Mouse (Mus musculus) CH12.LX (cell line): ENCODE measurements around the gene Aplp1.

Experiments used
- CHD1 ChIP-seq: IDR thresholded peaks from 2 replicates; pipeline ENCODE4 v1.6.1; 2012; ENCODE audit warnings: low read depth, low read length, improper control_type of control experiment, inconsistent platforms
- CHD2 ChIP-seq: IDR thresholded peaks from 2 replicates; pipeline ENCODE4 v1.6.1; 2011; ENCODE audit warnings: low read length, improper control_type of control experiment
- CTCF ChIP-seq, 2 experiments: IDR thresholded peaks in 1 of 2; conservative IDR thresholded peaks in 1 of 2; 2 replicates each; pipeline ENCODE4 v1.5.1; 2011 to 2012; ENCODE audit warnings: low read depth in 2 of 2, low read length in 2 of 2, improper control_type of control experiment in 1 of 2, inconsistent platforms in 1 of 2, mild to moderate bottlenecking in 1 of 2, moderate library complexity in 1 of 2
- JUN ChIP-seq: IDR thresholded peaks from 2 replicates; pipeline ENCODE4 v1.6.1; 2011; ENCODE audit warnings: low read depth, mild to moderate bottlenecking, low read length, improper control_type of control experiment, moderate library complexity; ENCODE audit not compliant: insufficient read depth
- KAT2A ChIP-seq: IDR thresholded peaks from 2 replicates; pipeline ENCODE4 v1.6.1; 2012; ENCODE audit warnings: low read length, improper control_type of control experiment, inconsistent platforms; ENCODE audit not compliant: insufficient replicate concordance
- MAFK ChIP-seq: IDR thresholded peaks from 2 replicates; pipeline ENCODE4 v1.6.1; 2011; ENCODE audit warnings: low read length, improper control_type of control experiment; ENCODE audit not compliant: insufficient replicate concordance
- MAX ChIP-seq: IDR thresholded peaks from 2 replicates; pipeline ENCODE4 v1.6.1; 2011; ENCODE audit warnings: low read length, improper control_type of control experiment
- NELFE ChIP-seq: IDR thresholded peaks from 2 replicates; pipeline ENCODE4 v1.6.1; 2011; ENCODE audit warnings: low read depth, low read length, improper control_type of control experiment
- PAX5 ChIP-seq: IDR thresholded peaks from 2 replicates; pipeline ENCODE4 v1.6.1; 2012; ENCODE audit warnings: low read length, inconsistent platforms, mixed read lengths
- POLR2A ChIP-seq: IDR thresholded peaks from 2 replicates; pipeline ENCODE4 v1.6.1; 2011; ENCODE audit warnings: low read depth, mild to moderate bottlenecking, improper control_type of control experiment, low read length
- POLR2AphosphoS2 ChIP-seq: IDR thresholded peaks from 2 replicates; pipeline ENCODE4 v1.6.1; 2011; ENCODE audit warnings: low read depth, low read length, improper control_type of control experiment
- RCOR1 ChIP-seq: conservative IDR thresholded peaks from 2 replicates; pipeline ENCODE4 v1.6.1; 2012; ENCODE audit warnings: low read depth, mild to moderate bottlenecking, inconsistent platforms, low read length, improper control_type of control experiment
- TBP ChIP-seq: conservative IDR thresholded peaks from 2 replicates; pipeline ENCODE4 v1.6.1; 2011; ENCODE audit warnings: low read depth, low read length, improper control_type of control experiment
- USF1 ChIP-seq: IDR thresholded peaks from 2 replicates; pipeline ENCODE4 v1.6.1; 2014; ENCODE audit warnings: low read depth, mild to moderate bottlenecking, inconsistent platforms, low read length, improper control_type of control experiment

- TF ChIP-seq CTCF (conservative IDR thresholded peaks at IDR 0.05 in 1 of 2, IDR thresholded peaks at IDR 0.05 in 1 of 2; ENCODE audit: low read depth in 2 of 2, low read length in 2 of 2), result no peak
- no peak for TF ChIP-seq CHD2
- TF ChIP-seq POLR2A, result no peak
- TF ChIP-seq TBP, result no peak
- no peak for TF ChIP-seq POLR2AphosphoS2
- no peak for TF ChIP-seq NELFE
- TF ChIP-seq CHD1, result no peak
- TF ChIP-seq PAX5, result no peak
- no peak for TF ChIP-seq MAX
- TF ChIP-seq RCOR1, result no peak
- no peak for TF ChIP-seq USF1
- TF ChIP-seq MAFK, result no peak
- no peak for TF ChIP-seq KAT2A
- no peak for TF ChIP-seq JUN
These were observed 45.7 kb downstream of the Aplp1 start for GRCm38 (mm10) chr7:30399671-30400070.
